Mouse (Mus musculus) layer of hippocampus, adult 11-12 months (tissue): Measurements from ENCODE around the gene Pxk.
"Not testable (repeated sequence)": the region's sequence is repeated elsewhere in the genome, so short reads cannot be mapped to it uniquely, and the experiment has no call there.

ENCODE experiments used
- DNase-seq: peaks from one replicate; pipeline ENCODE4 v3.0.0; 2022; ENCODE audit warnings: low spot score

Pxk gene

GRCm38 (mm10) chr14:8102676-8103075, 4.7 kb downstream of the Pxk start:
- no peak for DNase-seq

GRCm38 (mm10) chr14:8108047-8108446, 10.0 kb downstream of the Pxk start:
- no peak for DNase-seq

GRCm38 (mm10) chr14:8108976-8109375, 11.0 kb downstream of the Pxk start:
- DNase-seq: no peak

- no peak for DNase-seq
These were observed 13.5 kb downstream of the Pxk start for GRCm38 (mm10) chr14:8111545-8111944.

GRCm38 (mm10) chr14:8112036-8112435, 14.0 kb downstream of the Pxk start:
- DNase-seq: no peak

GRCm38 (mm10) chr14:8113616-8114015, 15.6 kb downstream of the Pxk start:
- no peak for DNase-seq

GRCm38 (mm10) chr14:8114306-8114705, 16.3 kb downstream of the Pxk start:
- no peak for DNase-seq

- DNase-seq: no peak
These were observed 16.7 kb downstream of the Pxk start for GRCm38 (mm10) chr14:8114756-8115155.

GRCm38 (mm10) chr14:8115772-8116171, 17.8 kb downstream of the Pxk start:
- no peak for DNase-seq

- DNase-seq: no peak
These were observed 19.4 kb downstream of the Pxk start for GRCm38 (mm10) chr14:8117371-8117770.

- DNase-seq: no peak
These were observed 21.4 kb downstream of the Pxk start for GRCm38 (mm10) chr14:8119454-8119853.

GRCm38 (mm10) chr14:8119904-8120303, 21.9 kb downstream of the Pxk start:
- DNase-seq: no peak

- no peak for DNase-seq
These were observed 25.1 kb downstream of the Pxk start for GRCm38 (mm10) chr14:8123141-8123540.

- not testable (repeated sequence) for DNase-seq
These were observed 25.6 kb downstream of the Pxk start for GRCm38 (mm10) chr14:8123611-8124010.

GRCm38 (mm10) chr14:8124046-8124881, 26.3 kb downstream of the Pxk start:
- no peak for DNase-seq

GRCm38 (mm10) chr14:8127971-8128370, 30.0 kb downstream of the Pxk start:
- DNase-seq: no peak

GRCm38 (mm10) chr14:8132789-8133188, 34.8 kb downstream of the Pxk start:
- DNase-seq: no peak

- no peak for DNase-seq
These were observed 36.2 kb downstream of the Pxk start for GRCm38 (mm10) chr14:8134234-8134633.

- DNase-seq: peak; percentile 61
These were observed 37.1 kb downstream of the Pxk start for GRCm38 (mm10) chr14:8135130-8135529.

GRCm38 (mm10) chr14:8139724-8140710, 42.0 kb downstream of the Pxk start:
- DNase-seq: no peak

- DNase-seq: no peak
These were observed 43.1 kb downstream of the Pxk start for GRCm38 (mm10) chr14:8141131-8141530.

GRCm38 (mm10) chr14:8145594-8146558, 47.9 kb downstream of the Pxk start:
- no peak for DNase-seq
